Mouse (Mus musculus): Measurements from ENCODE around the gene Ntm. TPM values are rescaled to one million over a fixed set of nuclear protein-coding genes. Genes with fewer than 3 reads are reported as not detected.

Gene Ntm
- polyA plus RNA-seq, 1 experiment from 2014 or later: 48.5 TPM

DNA sequence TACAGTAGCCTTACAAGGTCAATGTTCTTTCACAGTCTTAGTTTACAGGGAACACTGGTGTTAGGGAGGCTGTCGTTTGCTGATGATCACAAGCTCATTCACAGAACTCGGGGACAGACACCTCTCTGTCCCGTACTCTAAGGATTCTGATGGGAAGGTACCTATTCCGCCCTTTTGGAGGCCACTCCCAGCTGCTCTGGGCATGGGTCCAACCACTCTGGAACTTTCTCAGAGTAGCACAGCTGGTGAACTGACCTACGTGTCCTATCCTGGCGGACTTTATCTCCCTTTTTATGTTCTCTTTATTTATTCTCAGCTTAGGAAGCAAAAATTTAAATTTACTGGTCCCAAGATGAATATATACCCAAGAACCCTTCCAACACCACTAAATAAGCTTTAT is 280.7 kb downstream of the Ntm start:
- Histone ChIP-seq H3K36me3 (ENCODE audit: control insufficient read depth, insufficient read depth, low read length) (no peaks in the 10 kb centered on the region), H3K4me2 (replicated peaks; ENCODE audit: low read depth, low read length) (no peak overlapping the region), H3K9ac (ENCODE audit: low read depth, low read length) (no peak overlapping the region), H3K27ac (ENCODE audit: low read depth, low read length) (no peak overlapping the region), H3K4me1 (ENCODE audit: control insufficient read depth, insufficient read depth, low read length) (no peaks in the 10 kb centered on the region), H3K4me3 (ENCODE audit: low read length) (no peak overlapping the region), H3K27me3 (ENCODE audit: control insufficient read depth, insufficient read depth, low read length) (no peaks in the 10 kb centered on the region), H3K9me3 (ENCODE audit: control insufficient read depth, low read length) (no peaks in the 10 kb centered on the region)
- 0 out of 2 replicates have a peak, but pooled peaks have one; percentile 57 for ATAC-seq (ENCODE audit: low FRiP score, low TSS enrichment)
- WGBS: 55% methylated on average over 6 of the region's 6 CpGs

- H3K27me3 ChIP-seq (ENCODE audit: control insufficient read depth, insufficient read depth, low read length): no peaks in the 10 kb centered on the region
- H3K27ac ChIP-seq (ENCODE audit: low read depth, low read length): no peak overlapping the region
- no peak for ATAC-seq (ENCODE audit: low FRiP score, low TSS enrichment)
- 17% methylated on average over 5 of the region's 5 CpGs for WGBS
- H3K36me3 ChIP-seq (ENCODE audit: control insufficient read depth, insufficient read depth, low read length): no peaks in the 10 kb centered on the region
- H3K4me3 ChIP-seq (ENCODE audit: low read length): no peak overlapping the region
- no peaks in the 10 kb centered on the region for H3K9me3 ChIP-seq (ENCODE audit: control insufficient read depth, low read length)
- no peak overlapping the region for H3K4me2 ChIP-seq (replicated peaks; ENCODE audit: low read depth, low read length)
- no peak overlapping the region for H3K9ac ChIP-seq (ENCODE audit: low read depth, low read length)
- H3K4me1 ChIP-seq (ENCODE audit: control insufficient read depth, insufficient read depth, low read length): no peaks in the 10 kb centered on the region
These were observed 282.3 kb downstream of the Ntm start for GRCm38 (mm10) chr9:29680677-29681076.

- no peak for ATAC-seq (ENCODE audit: low FRiP score, low TSS enrichment)
- Histone ChIP-seq H3K27me3 (ENCODE audit: control insufficient read depth, insufficient read depth, low read length) (no peaks in the 10 kb centered on the region), H3K9me3 (ENCODE audit: control insufficient read depth, low read length) (no peaks in the 10 kb centered on the region), H3K4me3 (ENCODE audit: low read length) (no peak overlapping the region), H3K4me2 (replicated peaks; ENCODE audit: low read depth, low read length) (no peak overlapping the region), H3K36me3 (ENCODE audit: control insufficient read depth, insufficient read depth, low read length) (no peaks in the 10 kb centered on the region), H3K27ac (ENCODE audit: low read depth, low read length) (no peak overlapping the region), H3K9ac (ENCODE audit: low read depth, low read length) (no peak overlapping the region), H3K4me1 (ENCODE audit: control insufficient read depth, insufficient read depth, low read length) (no peaks in the 10 kb centered on the region)
- WGBS: 54% methylated on average over 8 of the region's 8 CpGs
These were observed 289.0 kb downstream of the Ntm start for GRCm38 (mm10) chr9:29673911-29674310.

- 77% methylated on average over 6 of the region's 6 CpGs for WGBS
- H3K36me3 ChIP-seq (ENCODE audit: control insufficient read depth, insufficient read depth, low read length): no peaks in the 10 kb centered on the region
- no peak overlapping the region for H3K27ac ChIP-seq (ENCODE audit: low read depth, low read length)
- no peak overlapping the region for H3K4me3 ChIP-seq (ENCODE audit: low read length)
- no peaks in the 10 kb centered on the region for H3K4me1 ChIP-seq (ENCODE audit: control insufficient read depth, insufficient read depth, low read length)
- no peak overlapping the region for H3K4me2 ChIP-seq (replicated peaks; ENCODE audit: low read depth, low read length)
- H3K27me3 ChIP-seq (ENCODE audit: control insufficient read depth, insufficient read depth, low read length): no peaks in the 10 kb centered on the region
- no peak overlapping the region for H3K9ac ChIP-seq (ENCODE audit: low read depth, low read length)
- no peaks in the 10 kb centered on the region for H3K9me3 ChIP-seq (ENCODE audit: control insufficient read depth, low read length)
- no peak for ATAC-seq (ENCODE audit: low FRiP score, low TSS enrichment)
These were observed 291.1 kb downstream of the Ntm start for GRCm38 (mm10) chr9:29671861-29672260.

GRCm38 (mm10) chr9:29663286-29663685 is 299.7 kb downstream of the Ntm start:
- Histone ChIP-seq H3K27ac (ENCODE audit: low read depth, low read length) (no peak overlapping the region), H3K9ac (ENCODE audit: low read depth, low read length) (no peak overlapping the region), H3K4me1 (ENCODE audit: control insufficient read depth, insufficient read depth, low read length) (no peaks in the 10 kb centered on the region), H3K9me3 (ENCODE audit: control insufficient read depth, low read length) (no peaks in the 10 kb centered on the region), H3K4me2 (replicated peaks; ENCODE audit: low read depth, low read length) (no peak overlapping the region), H3K27me3 (ENCODE audit: control insufficient read depth, insufficient read depth, low read length) (0 out of 2 replicates have a peak, but pooled peaks cover 2% of the 10 kb centered on the region), H3K4me3 (ENCODE audit: low read length) (no peak overlapping the region), H3K36me3 (ENCODE audit: control insufficient read depth, insufficient read depth, low read length) (no peaks in the 10 kb centered on the region)
- no peak for ATAC-seq (ENCODE audit: low FRiP score, low TSS enrichment)
- 77% methylated on average over 7 of the region's 7 CpGs for WGBS

GRCm38 (mm10) chr9:29661468-29662145 is 301.3 kb downstream of the Ntm start:
- no peaks in the 10 kb centered on the region for H3K36me3 ChIP-seq (ENCODE audit: control insufficient read depth, insufficient read depth, low read length)
- no peak overlapping the region for H3K27ac ChIP-seq (ENCODE audit: low read depth, low read length)
- H3K9ac ChIP-seq (ENCODE audit: low read depth, low read length): no peak overlapping the region
- H3K4me1 ChIP-seq (ENCODE audit: control insufficient read depth, insufficient read depth, low read length): no peaks in the 10 kb centered on the region
- H3K4me3 ChIP-seq (ENCODE audit: low read length): no peak overlapping the region
- H3K9me3 ChIP-seq (ENCODE audit: control insufficient read depth, low read length): no peaks in the 10 kb centered on the region
- H3K27me3 ChIP-seq (ENCODE audit: control insufficient read depth, insufficient read depth, low read length): 0 out of 2 replicates have a peak, but pooled peaks cover 2% of the 10 kb centered on the region
- WGBS: 10% methylated on average over 3 of the region's 3 CpGs
- no peak overlapping the region for H3K4me2 ChIP-seq (replicated peaks; ENCODE audit: low read depth, low read length)
- ATAC-seq (ENCODE audit: low FRiP score, low TSS enrichment): 0 out of 2 replicates have a peak, but pooled peaks have one; percentile 37

DNA sequence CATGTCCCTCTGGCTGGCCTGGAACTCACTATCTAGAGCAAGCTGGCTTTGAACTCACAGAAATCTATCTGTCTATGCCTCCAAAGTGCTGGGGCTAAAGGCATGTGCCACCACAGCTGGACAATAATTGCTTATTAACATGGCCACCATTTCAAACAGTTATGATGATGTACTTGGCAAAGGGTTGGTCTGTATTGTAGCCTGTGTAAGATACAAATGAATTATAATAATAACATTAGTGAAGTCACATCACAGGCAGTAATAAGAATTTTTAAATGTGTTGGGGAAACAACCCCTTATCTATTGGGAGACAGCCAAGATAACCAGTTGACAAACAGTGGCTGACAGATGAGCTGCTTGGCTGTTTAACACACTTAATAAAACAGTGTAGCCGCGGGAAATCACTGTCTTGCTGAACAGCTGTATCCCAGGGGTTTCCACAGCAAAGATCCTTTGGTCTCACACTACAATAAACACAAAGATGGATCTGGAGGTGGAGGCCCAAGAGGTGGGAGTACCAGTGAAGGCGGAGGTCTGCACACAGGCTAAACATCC is 302.8 kb downstream of the Ntm start:
- Histone ChIP-seq H3K9ac (ENCODE audit: low read depth, low read length) (no peak overlapping the region), H3K4me2 (replicated peaks; ENCODE audit: low read depth, low read length) (no peak overlapping the region), H3K27ac (ENCODE audit: low read depth, low read length) (no peak overlapping the region), H3K4me3 (ENCODE audit: low read length) (no peak overlapping the region), H3K4me1 (ENCODE audit: control insufficient read depth, insufficient read depth, low read length) (no peaks in the 10 kb centered on the region), H3K27me3 (ENCODE audit: control insufficient read depth, insufficient read depth, low read length) (0 out of 2 replicates have a peak, but pooled peaks cover 2% of the 10 kb centered on the region), H3K36me3 (ENCODE audit: control insufficient read depth, insufficient read depth, low read length) (no peaks in the 10 kb centered on the region), H3K9me3 (ENCODE audit: control insufficient read depth, low read length) (no peaks in the 10 kb centered on the region)
- WGBS: 27% methylated on average over 3 of the region's 3 CpGs
- ATAC-seq (ENCODE audit: low FRiP score, low TSS enrichment): no peak

- Histone ChIP-seq H3K9me3 (ENCODE audit: control insufficient read depth, low read length) (no peaks in the 10 kb centered on the region), H3K9ac (ENCODE audit: low read depth, low read length) (no peak overlapping the region), H3K27ac (ENCODE audit: low read depth, low read length) (no peak overlapping the region), H3K4me3 (ENCODE audit: low read length) (no peak overlapping the region), H3K4me2 (replicated peaks; ENCODE audit: low read depth, low read length) (no peak overlapping the region), H3K4me1 (ENCODE audit: control insufficient read depth, insufficient read depth, low read length) (no peaks in the 10 kb centered on the region), H3K36me3 (ENCODE audit: control insufficient read depth, insufficient read depth, low read length) (no peaks in the 10 kb centered on the region), H3K27me3 (ENCODE audit: control insufficient read depth, insufficient read depth, low read length) (0 out of 2 replicates have a peak, but pooled peaks cover 2% of the 10 kb centered on the region)
- WGBS: 73% methylated on average over 7 of the region's 7 CpGs
- no peak for ATAC-seq (ENCODE audit: low FRiP score, low TSS enrichment)
These were observed 305.0 kb downstream of the Ntm start for GRCm38 (mm10) chr9:29657761-29658465.

DNA sequence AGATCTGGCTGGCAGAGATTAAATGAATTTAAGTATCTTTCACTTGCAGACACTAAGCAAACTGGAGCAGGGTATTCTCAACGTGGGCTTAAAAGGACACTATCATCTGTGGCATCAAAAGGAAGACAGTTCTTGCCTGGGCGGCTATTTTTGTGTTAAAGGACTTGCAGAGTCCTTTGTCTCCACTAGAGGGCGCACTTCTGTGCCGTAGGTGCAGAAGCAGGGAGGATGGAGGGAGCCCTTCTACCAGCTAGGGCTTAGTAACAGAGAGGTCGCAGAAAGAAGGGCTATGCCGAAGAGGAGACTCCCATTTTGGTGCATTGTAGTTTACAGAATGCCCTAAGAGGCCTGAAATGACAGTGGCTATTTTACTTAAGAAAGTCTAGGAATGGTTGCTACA is 308.1 kb downstream of the Ntm start:
- Histone ChIP-seq H3K9ac (ENCODE audit: low read depth, low read length) (no peak overlapping the region), H3K4me2 (replicated peaks; ENCODE audit: low read depth, low read length) (no peak overlapping the region), H3K36me3 (ENCODE audit: control insufficient read depth, insufficient read depth, low read length) (no peaks in the 10 kb centered on the region), H3K4me3 (ENCODE audit: low read length) (no peak overlapping the region), H3K4me1 (ENCODE audit: control insufficient read depth, insufficient read depth, low read length) (no peaks in the 10 kb centered on the region), H3K27ac (ENCODE audit: low read depth, low read length) (no peak overlapping the region), H3K27me3 (ENCODE audit: control insufficient read depth, insufficient read depth, low read length) (0 out of 2 replicates have a peak, but pooled peaks cover 2% of the 10 kb centered on the region), H3K9me3 (ENCODE audit: control insufficient read depth, low read length) (no peaks in the 10 kb centered on the region)
- 18% methylated on average over 6 of the region's 6 CpGs for WGBS
- ATAC-seq (ENCODE audit: low FRiP score, low TSS enrichment): no peak

All from kidney, embryonic 14.5 days (tissue).